Mouse (Mus musculus) ES-E14 (cell line): ENCODE measurements around the gene Daam1.

Experiments
- CHD2 ChIP-seq: IDR thresholded peaks from 2 replicates; pipeline ENCODE4 v1.6.1; 2014; ENCODE audit warnings: mild to moderate bottlenecking, low read depth, low read length, inconsistent platforms
- MAFK ChIP-seq: IDR thresholded peaks from 2 replicates; pipeline ENCODE4 v1.6.1; 2014; ENCODE audit warnings: mild to moderate bottlenecking, low read depth, low read length, inconsistent platforms; ENCODE audit not compliant: insufficient read depth
- ZNF384 ChIP-seq: IDR thresholded peaks from 2 replicates; pipeline ENCODE4 v1.6.1; 2012; ENCODE audit warnings: low read depth, low read length, inconsistent platforms

GRCm38 (mm10) chr12:71943112-71943511, 112.2 kb downstream of the Daam1 start:
- TF ChIP-seq CHD2 (no peak), ZNF384 (no peak), MAFK (no peak)
